In genomic region chr3:142496113-142497101, GRCm38 (mm10) we compare ENCODE assay signal across 8 mouse cellular contexts. TPM values are rescaled to one million over a fixed set of nuclear protein-coding genes. Genes with fewer than 3 reads are reported as not detected.
DNase-seq lines count a peak whose midpoint lies in the region; ATAC-seq and TF ChIP-seq lines count a peak whose summit lies in the region.

No protein-coding gene starts in this region.

- H3K9me3 ChIP-seq in heart, embryonic 13.5 days, result no peaks in the 10 kb centered on the region
- H3K9me3 ChIP-seq in liver, embryonic 14.5 days (ENCODE audit: control insufficient read depth, low read length), result no peaks in the 10 kb centered on the region

- H3K4me3 ChIP-seq in heart, embryonic 13.5 days, result peak overlapping the region; percentile 22
- H3K4me3 ChIP-seq in liver, embryonic 14.5 days (ENCODE audit: insufficient read depth in 1 of 2, low read depth in 2 of 2, low read length in 2 of 2), result peak overlapping the region in 1 of 2 experiments; percentile 0; a peak in 1 of 4 replicates

- TF ChIP-seq CTCF in liver, embryonic 14.5 days (IDR thresholded peaks at IDR 0.05; ENCODE audit: low read depth), result no peak

- 47% methylated on average over 14 of the region's 14 CpGs for WGBS in heart, embryonic 13.5 days
- 32% methylated on average over 14 of the region's 14 CpGs for WGBS in liver, embryonic 14.5 days (ENCODE audit: insufficient replicate concordance)

- no peak for TF ChIP-seq EP300 in liver, embryonic 14.5 days (IDR thresholded peaks at IDR 0.05; ENCODE audit: low read depth)

- no peak for ATAC-seq in heart, embryonic 13.5 days (ENCODE audit: extremely low read depth, insufficient number of reproducible peaks, low FRiP score, low TSS enrichment)
- no peak for ATAC-seq in liver, embryonic 14.5 days (ENCODE audit: insufficient read depth)
- ATAC-seq in erythroblast, adult 5-6 weeks (replicated peaks; ENCODE audit: low FRiP score, poor library complexity, severe bottlenecking), result no peak

- H3K27me3 ChIP-seq in heart, embryonic 13.5 days (replicated peaks), result peaks cover 5% of the 10 kb centered on the region
- H3K27me3 ChIP-seq in liver, embryonic 14.5 days (ENCODE audit: control insufficient read depth, insufficient read depth, low read length), result no peaks in the 10 kb centered on the region; the same call in 1 of the 2 replicates
- H3K27me3 ChIP-seq in splenic B cell, adult 2 months (ENCODE audit: control insufficient read depth, insufficient read depth, low read length, poor library complexity, severe bottlenecking), result no peaks in the 10 kb centered on the region

- peaks cover 9% of the 10 kb centered on the region for H3K4me1 ChIP-seq in heart, embryonic 13.5 days
- H3K4me1 ChIP-seq in liver, embryonic 14.5 days (replicated peaks; ENCODE audit: control insufficient read depth in 2 of 2, insufficient read depth in 2 of 2, low read length in 1 of 2), result 0 out of 4 replicates have a peak, but pooled peaks cover 0 to 2% of the 10 kb centered on the region in 2 experiments

- peak overlapping the region; percentile 56 for H3K4me2 ChIP-seq in heart, embryonic 13.5 days
- H3K4me2 ChIP-seq in liver, embryonic 14.5 days (ENCODE audit: low read depth), result peak overlapping the region; percentile 46

- H3K36me3 ChIP-seq in heart, embryonic 13.5 days, result no peaks in the 10 kb centered on the region
- no peaks in the 10 kb centered on the region for H3K36me3 ChIP-seq in liver, embryonic 14.5 days (replicated peaks; ENCODE audit: control insufficient read depth, insufficient read depth, low read depth)
- peaks cover 5% of the 10 kb centered on the region; the same call in 1 of the 2 replicates for H3K36me3 ChIP-seq in splenic B cell, adult 2 months (ENCODE audit: control insufficient read depth, insufficient read depth, low read length, poor library complexity, severe bottlenecking)

- H3K9ac ChIP-seq in heart, embryonic 13.5 days, result peak overlapping the region; percentile 52; the same call in 1 of the 2 replicates
- no peak overlapping the region for H3K9ac ChIP-seq in liver, embryonic 14.5 days (replicated peaks)

- H3K27ac ChIP-seq in heart, embryonic 13.5 days (replicated peaks), result no peak overlapping the region
- no peak overlapping the region for H3K27ac ChIP-seq in liver, embryonic 14.5 days

- DNase-seq in adrenal gland, adult (ENCODE audit: inconsistent age in 2 of 2, low spot score in 1 of 2), result peak; percentile 21 to 78
- no peak for DNase-seq in adrenal gland, postnatal 10 days
- peak; percentile 23 for DNase-seq in 416B (ENCODE audit: low read depth)
- DNase-seq in liver, embryonic 14.5 days (ENCODE audit: low read depth in 3 of 3, low spot score in 3 of 3), result no peak
- peak; percentile 47 for DNase-seq in splenic B cell, adult 2 months (ENCODE audit: low read depth, low spot score)
- no peak for DNase-seq in adrenal gland, postnatal 25 days

RNA-seq across cellular contexts. Expression of gene Gbp5, which starts 2.6 kb away (rescaled TPM):
- 1 to 10 TPM; 3.4 to 5.1 TPM for total RNA-seq in adrenal gland, postnatal 10 days (2021)
- polyA plus RNA-seq in heart, embryonic 13.5 days (2015; fragmentation: Nextera tagmentation; extraction: Ambion mirVana), result 0.09 TPM in 2 replicates
- polyA plus RNA-seq in liver, embryonic 14.5 days (2012; rRNA removed), result 0.10 and 0.26 TPM in 2 replicates
- polyA plus RNA-seq in liver, embryonic 14.5 days (2014; fragmentation: Nextera tagmentation; extraction: Ambion mirVana), result 0.04 TPM in 1 of 2 replicates, not detected in the other
- 1.7 and 2.5 TPM in 2 replicates for total RNA-seq in adrenal gland, postnatal 25 days (2021)
- not detected in 2 replicates for total RNA-seq in erythroblast, adult 5-6 weeks (2015; ENCODE audit: low replicate concordance)
- 0.56 and 0.85 TPM in 2 replicates for total RNA-seq in erythroblast, adult 5-6 weeks (2017; ENCODE audit: low replicate concordance)

RNA-seq across cellular contexts. Expression of gene Gbp7, which starts 33.7 kb away (rescaled TPM):
- 10 to 100 TPM in 1 of 2 experiments, 1 to 10 TPM in 1; 9.8 to 13.5 TPM for total RNA-seq in adrenal gland, postnatal 10 days (2021)
- polyA plus RNA-seq in heart, embryonic 13.5 days (2015; fragmentation: Nextera tagmentation; extraction: Ambion mirVana), result 2.3 and 2.4 TPM in 2 replicates
- polyA plus RNA-seq in liver, embryonic 14.5 days (2012; rRNA removed), result 0.54 and 0.80 TPM in 2 replicates
- 2.5 and 2.7 TPM in 2 replicates for polyA plus RNA-seq in liver, embryonic 14.5 days (2014; fragmentation: Nextera tagmentation; extraction: Ambion mirVana)
- 11.0 and 15.8 TPM in 2 replicates for total RNA-seq in adrenal gland, postnatal 25 days (2021)
- total RNA-seq in erythroblast, adult 5-6 weeks (2015; ENCODE audit: low replicate concordance), result 12.1 and 18.2 TPM in 2 replicates
- 10.6 and 13.0 TPM in 2 replicates for total RNA-seq in erythroblast, adult 5-6 weeks (2017; ENCODE audit: low replicate concordance)

Comparison
In these comparisons a context has a peak if more than half of its experiments do, and no peak if none do; other contexts are left out.
1. DNase-seq: peak in adrenal gland, adult (2 of 2), 416B (single experiment) and splenic B cell, adult 2 months (single experiment); none in adrenal gland, postnatal 10 days (single experiment), liver, embryonic 14.5 days (0 of 3) and adrenal gland, postnatal 25 days (single experiment).